Comparison of ENCODE assay signal across 15 mouse cellular contexts in genomic region chr15:27358441-27358840, GRCm38 (mm10).
A peak's percentile ranks its signal among the peaks of the same experiment; 100 is the strongest.
DNase-seq lines count a peak whose midpoint lies in the region; ATAC-seq and TF ChIP-seq lines count a peak whose summit lies in the region.
"Had no signal": no experiment of that assay in that cellular context is flagged by ENCODE, and none has a peak within 500 bp of the region (broad histone marks: within the 10 kb centered on the region; RNA-seq: fewer than 3 reads in every experiment).

No protein-coding gene starts in this region.

- 38% methylated on average over 6 of the region's 6 CpGs for WGBS in lung, embryonic 14.5 days

- no peaks in the 10 kb centered on the region for H3K36me3 ChIP-seq in lung, embryonic 14.5 days (ENCODE audit: insufficient read depth)
- H3K36me3 ChIP-seq: heart, embryonic 15.5 days; liver, embryonic 15.5 days had no signal

- H3K9ac ChIP-seq in lung, embryonic 14.5 days, result no peak overlapping the region
- H3K9ac ChIP-seq: heart, embryonic 15.5 days; hindbrain, embryonic 14.5 days; liver, embryonic 15.5 days had no signal

- H3K9me3 ChIP-seq in lung, embryonic 14.5 days (ENCODE audit: low read depth, low read length), result no peaks in the 10 kb centered on the region
- H3K9me3 ChIP-seq: heart, embryonic 15.5 days; liver, embryonic 15.5 days had no signal

- no peaks in the 10 kb centered on the region for H3K4me1 ChIP-seq in lung, embryonic 14.5 days (ENCODE audit: insufficient read depth)
- H3K4me1 ChIP-seq: heart, embryonic 15.5 days; liver, embryonic 15.5 days had no signal

- H3K4me2 ChIP-seq in lung, embryonic 14.5 days, result no peak overlapping the region
- H3K4me2 ChIP-seq: heart, embryonic 15.5 days; hindbrain, embryonic 14.5 days; liver, embryonic 15.5 days had no signal

- H3K27me3 ChIP-seq in lung, embryonic 14.5 days (ENCODE audit: insufficient read depth, low read length), result no peaks in the 10 kb centered on the region
- H3K27me3 ChIP-seq: heart, embryonic 15.5 days; liver, embryonic 15.5 days had no signal

- no peak for ATAC-seq in lung, embryonic 14.5 days (ENCODE audit: insufficient read depth)
- no peak for ATAC-seq in megakaryocyte progenitor cell, adult 5-6 weeks (replicated peaks; ENCODE audit: poor library complexity)
- ATAC-seq: forebrain, embryonic 16.5 days had no signal

- H3K27ac ChIP-seq in lung, embryonic 14.5 days (ENCODE audit: low read depth), result no peak overlapping the region
- H3K27ac ChIP-seq: heart, embryonic 15.5 days; hindbrain, embryonic 14.5 days; liver, embryonic 15.5 days had no signal

- no peak overlapping the region for H3K4me3 ChIP-seq in lung, embryonic 14.5 days (ENCODE audit: low read depth, low read length)
- H3K4me3 ChIP-seq: heart, embryonic 15.5 days; liver, embryonic 15.5 days had no signal

- TF ChIP-seq CTCF in lung, embryonic 14.5 days (IDR thresholded peaks at IDR 0.05; ENCODE audit: low read depth), result no peak

- DNase-seq in adrenal gland, postnatal 10 days, result peak; percentile 5
- no peak for DNase-seq in adrenal gland, adult 18-20 months (ENCODE audit: low spot score in 2 of 2)
- DNase-seq in lung, embryonic 14.5 days, result peak; percentile 48
- no peak for DNase-seq in lung, postnatal 14 days
- peak; percentile 23 to 46 for DNase-seq in layer of hippocampus, postnatal 10 days (ENCODE audit: low spot score in 2 of 2)
- DNase-seq in right cerebral cortex, postnatal 4 days, result peak; percentile 37
- no peak for DNase-seq in adipocyte (ENCODE audit: low spot score)
- DNase-seq: adrenal gland, postnatal 14 days; kidney, adult 2 months; lung, postnatal 4 days had no signal

Comparison
In these comparisons a context has a peak if more than half of its experiments do, and no peak if none do; other contexts are left out.
1. DNase-seq: peak in adrenal gland, postnatal 10 days (single experiment), lung, embryonic 14.5 days (single experiment), layer of hippocampus, postnatal 10 days (2 of 2) and right cerebral cortex, postnatal 4 days (single experiment); none in adrenal gland, adult 18-20 months (0 of 2), lung, postnatal 14 days (single experiment) and adipocyte (single experiment).